Mouse (Mus musculus) heart, postnatal 0 days (tissue): Measurements from ENCODE around the gene Tmed10.

Experiments
- CTCF ChIP-seq: IDR thresholded peaks from 2 replicates; pipeline ENCODE4 v1.5.1; 2016; ENCODE audit warnings: antibody characterized with exemption, control low read depth, low read depth
- EP300 ChIP-seq: IDR thresholded peaks from 2 replicates; pipeline ENCODE4 v1.6.1; 2016; ENCODE audit warnings: antibody characterized with exemption, low read depth

GRCm38 (mm10) chr12:85391148-85391547, 16.5 kb upstream of the Tmed10 start:
- TF ChIP-seq CTCF = no peak
- TF ChIP-seq EP300 = no peak
